Mouse (Mus musculus) brain, embryonic 14.5 days (tissue): Measurements from ENCODE around the gene Egf.

ENCODE experiments used
- CTCF ChIP-seq: fragments of 200-500 bp; IDR thresholded peaks from 2 replicates; pipeline ENCODE4 v1.5.1; 2012; ENCODE audit warnings: inconsistent platforms, mild to moderate bottlenecking, moderate library complexity, borderline replicate concordance; ENCODE audit not compliant: insufficient read depth, insufficient read length; ENCODE audit errors: extremely low read depth
- POLR2A ChIP-seq: fragments of 200-500 bp; IDR thresholded peaks from 2 replicates; pipeline ENCODE4 v1.6.1; 2012; ENCODE audit warnings: mild to moderate bottlenecking, inconsistent platforms, borderline replicate concordance; ENCODE audit not compliant: poor library complexity, insufficient read depth, insufficient read length, severe bottlenecking; ENCODE audit errors: extremely low read depth

DNA sequence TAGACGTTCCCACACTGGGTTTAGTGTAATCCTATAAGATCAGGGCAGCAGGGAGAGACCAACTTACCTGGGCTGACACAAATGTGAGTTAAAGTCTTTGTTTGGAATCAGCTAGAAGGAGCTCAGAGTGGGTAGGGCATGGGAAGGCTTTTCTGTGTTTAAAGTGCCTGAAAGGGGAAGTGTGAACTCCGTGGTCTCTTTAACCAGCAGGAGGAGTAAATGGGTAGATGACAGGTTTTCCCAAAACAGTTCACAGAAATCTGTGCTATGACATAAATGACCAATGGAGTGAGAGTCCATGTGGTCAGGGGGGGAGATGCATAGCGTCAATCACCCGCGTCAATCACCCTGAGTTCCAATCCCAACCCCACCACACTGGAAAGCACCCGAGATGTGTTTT, 23.5 kb downstream of the Egf start:
- TF ChIP-seq CTCF (no peak), POLR2A (no peak)
